Mouse (Mus musculus) erythroblast, embryonic 14.5 days (primary cell): Measurements from ENCODE around the gene Serinc4. TPM values are rescaled to one million over a fixed set of nuclear protein-coding genes. Genes with fewer than 3 reads are reported as not detected.
"Not testable (repeated sequence)": the region's sequence is repeated elsewhere in the genome, so short reads cannot be mapped to it uniquely, and the experiment has no call there.

ENCODE experiments used
- H3K27me3 ChIP-seq: 2 replicates; pipeline ENCODE4 v1.6.1; 2012; ENCODE audit warnings: inconsistent platforms; ENCODE audit not compliant: control insufficient read depth
- H3K36me3 ChIP-seq: 2 replicates; pipeline ENCODE4 v1.6.1; 2012; ENCODE audit warnings: mild to moderate bottlenecking, inconsistent platforms; ENCODE audit not compliant: control insufficient read depth
- H3K4me1 ChIP-seq: 2 replicates; pipeline ENCODE4 v1.6.1; 2012; ENCODE audit warnings: inconsistent platforms; ENCODE audit not compliant: control insufficient read depth
- H3K4me3 ChIP-seq: replicated peaks from 2 replicates; pipeline ENCODE3; 2012; ENCODE audit warnings: moderate library complexity, mild to moderate bottlenecking, inconsistent platforms
- H3K9me3 ChIP-seq: 2 replicates; pipeline ENCODE4 v1.6.1; 2012; ENCODE audit warnings: low read length, inconsistent platforms, mixed read lengths; ENCODE audit not compliant: control insufficient read depth
- GATA1 ChIP-seq: IDR thresholded peaks from 2 replicates; pipeline ENCODE4 v1.6.1; 2012; ENCODE audit warnings: low read length, inconsistent platforms, mixed read lengths
- TAL1 ChIP-seq: IDR thresholded peaks from 3 replicates; pipeline ENCODE4 v1.6.1; 2012; ENCODE audit warnings: low read length, inconsistent platforms, mixed read lengths
- polyA plus RNA-seq: library from polyadenylated mRNA; stranded (reverse); fragments of >175 nt; gene quantifications from 2 replicates; pipeline ENCODE4 v1.2.3, GENCODE M21; 2012

The Serinc4 gene
- 0.04 TPM in 1 of 2 replicates, not detected in the other for polyA plus RNA-seq

- TF ChIP-seq TAL1 (no peak), GATA1 (peak; percentile 55; the same call in 1 of the 2 replicates)
- Histone ChIP-seq H3K27me3 (no peaks in the 10 kb centered on the region), H3K36me3 (peaks cover 55% of the 10 kb centered on the region), H3K9me3 (no peaks in the 10 kb centered on the region), H3K4me3 (peak within 1 kb of the TSS; percentile 79), H3K4me1 (peaks cover 37% of the 10 kb centered on the region)
Measured at GRCm38 (mm10) chr2:121456692-121457642, at the start of gene Serinc4. Serinc4 (minus strand) TSS chr2:121456781.

- peaks cover 14% of the 10 kb centered on the region for H3K36me3 ChIP-seq
- H3K4me3 ChIP-seq, H3K9me3 ChIP-seq, H3K27me3 ChIP-seq, H3K4me1 ChIP-seq: not testable (repeated sequence)
Measured at GRCm38 (mm10) chr2:121501550-121501949, 45.0 kb upstream of the Serinc4 start.

DNA sequence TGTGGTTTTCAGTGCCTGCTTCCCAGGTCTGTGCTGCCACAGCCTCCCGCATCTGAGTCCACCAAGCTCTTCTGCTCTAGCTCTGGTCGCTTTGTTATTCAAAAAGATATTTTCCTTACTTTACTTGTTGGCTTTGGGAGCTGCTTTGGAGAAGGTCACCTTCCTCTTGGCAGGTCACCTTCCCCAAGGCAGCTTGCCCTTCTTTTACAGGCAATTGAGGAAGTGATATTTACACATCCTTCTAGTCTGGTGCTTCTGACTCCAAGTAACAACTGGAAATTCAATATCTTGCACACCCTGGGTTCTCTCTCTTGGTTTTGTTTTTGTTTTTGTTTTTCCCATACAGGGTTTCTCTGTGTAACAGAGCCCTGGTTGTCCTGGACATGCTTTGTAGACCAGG is 27.8 kb upstream of the Serinc4 start:
- not testable (repeated sequence) for H3K4me3 ChIP-seq, H3K9me3 ChIP-seq, H3K4me1 ChIP-seq, H3K27me3 ChIP-seq, H3K36me3 ChIP-seq

GRCm38 (mm10) chr2:121483576-121483975 is 27.0 kb upstream of the Serinc4 start:
- H3K27me3 ChIP-seq: no peaks in the 10 kb centered on the region
- no peak for TF ChIP-seq TAL1
- TF ChIP-seq GATA1: no peak
- H3K9me3 ChIP-seq: no peaks in the 10 kb centered on the region
- no peak overlapping the region for H3K4me3 ChIP-seq
- H3K36me3 ChIP-seq: peaks cover 2% of the 10 kb centered on the region; the same call in 1 of the 2 replicates
- H3K4me1 ChIP-seq: no peaks in the 10 kb centered on the region

DNA sequence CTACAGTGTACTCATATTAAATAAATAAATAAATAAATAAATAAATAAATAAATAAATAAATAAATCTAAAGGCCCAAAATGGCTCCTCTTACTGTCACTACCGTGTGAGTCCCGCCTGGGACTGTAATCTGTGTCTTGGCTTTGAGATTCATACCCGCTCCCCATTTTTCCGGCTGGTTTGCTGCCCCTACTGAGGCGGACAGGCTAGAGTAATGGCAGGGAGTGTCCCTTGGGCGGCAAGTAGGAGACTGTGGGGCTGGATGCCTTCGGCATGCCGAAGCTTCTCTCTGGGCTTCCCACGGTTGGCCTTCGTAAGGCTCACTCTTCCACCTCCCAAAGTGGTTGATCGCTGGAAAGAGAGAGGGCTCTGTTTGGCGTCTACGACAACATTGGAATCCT is 24.3 kb upstream of the Serinc4 start:
- H3K9me3 ChIP-seq, H3K36me3 ChIP-seq: not testable (repeated sequence)

DNA sequence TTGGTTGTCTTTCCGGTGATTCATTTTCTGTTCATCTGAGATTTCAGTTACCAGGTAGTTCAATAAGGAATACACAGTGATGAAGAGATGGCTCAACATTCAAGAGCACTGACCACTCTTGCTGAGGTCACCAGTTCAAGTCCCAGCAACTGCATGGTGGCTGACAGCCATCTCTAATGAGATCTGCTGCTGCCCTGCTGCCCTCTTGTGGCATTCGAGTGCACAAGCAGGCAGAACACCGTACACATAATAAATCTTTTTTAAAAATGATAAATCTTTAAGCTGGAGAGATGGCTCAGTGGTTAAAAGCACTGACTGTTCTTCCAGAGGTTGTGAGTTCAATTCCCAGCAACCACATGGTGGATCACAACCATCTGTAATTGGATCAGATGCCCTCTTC is 23.9 kb upstream of the Serinc4 start:
- peaks cover 5% of the 10 kb centered on the region for H3K36me3 ChIP-seq
- no peaks in the 10 kb centered on the region for H3K27me3 ChIP-seq
- TF ChIP-seq GATA1 (no peak), TAL1 (no peak)
- no peaks in the 10 kb centered on the region for H3K4me1 ChIP-seq
- no peak overlapping the region for H3K4me3 ChIP-seq
- H3K9me3 ChIP-seq: no peaks in the 10 kb centered on the region

More for the DNA sequence above, 24.3 kb upstream of the Serinc4 start:
- H3K4me3 ChIP-seq, H3K27me3 ChIP-seq, H3K4me1 ChIP-seq: not testable (repeated sequence)

GRCm38 (mm10) chr2:121477491-121478266 is 21.1 kb upstream of the Serinc4 start:
- Histone ChIP-seq H3K27me3 (no peaks in the 10 kb centered on the region), H3K4me3 (no peak overlapping the region), H3K4me1 (peaks cover 6% of the 10 kb centered on the region), H3K36me3 (peaks cover 5% of the 10 kb centered on the region), H3K9me3 (no peaks in the 10 kb centered on the region)
- no peak for TF ChIP-seq TAL1
- TF ChIP-seq GATA1: no peak

GRCm38 (mm10) chr2:121475306-121475705 is 18.7 kb upstream of the Serinc4 start:
- peaks cover 14% of the 10 kb centered on the region for H3K36me3 ChIP-seq
- H3K4me1 ChIP-seq, H3K27me3 ChIP-seq, H3K9me3 ChIP-seq, H3K4me3 ChIP-seq: not testable (repeated sequence)

GRCm38 (mm10) chr2:121474180-121474535 is 17.6 kb upstream of the Serinc4 start:
- peak overlapping the region; percentile 71 for H3K4me3 ChIP-seq
- no peaks in the 10 kb centered on the region for H3K27me3 ChIP-seq
- TF ChIP-seq GATA1 (no peak), TAL1 (no peak)
- H3K36me3 ChIP-seq: peaks cover 14% of the 10 kb centered on the region
- H3K9me3 ChIP-seq: no peaks in the 10 kb centered on the region
- peaks cover 10% of the 10 kb centered on the region for H3K4me1 ChIP-seq

- Histone ChIP-seq H3K4me3 (peak within 1 kb of the TSS; percentile 71), H3K36me3 (peaks cover 14% of the 10 kb centered on the region)
- H3K4me1 ChIP-seq, H3K9me3 ChIP-seq, H3K27me3 ChIP-seq: not testable (repeated sequence)
Measured at GRCm38 (mm10) chr2:121473301-121474179, 17.0 kb upstream of the Serinc4 start, which contains the start of gene Mfap1b. Mfap1b (minus strand) TSS chr2:121474067.

DNA sequence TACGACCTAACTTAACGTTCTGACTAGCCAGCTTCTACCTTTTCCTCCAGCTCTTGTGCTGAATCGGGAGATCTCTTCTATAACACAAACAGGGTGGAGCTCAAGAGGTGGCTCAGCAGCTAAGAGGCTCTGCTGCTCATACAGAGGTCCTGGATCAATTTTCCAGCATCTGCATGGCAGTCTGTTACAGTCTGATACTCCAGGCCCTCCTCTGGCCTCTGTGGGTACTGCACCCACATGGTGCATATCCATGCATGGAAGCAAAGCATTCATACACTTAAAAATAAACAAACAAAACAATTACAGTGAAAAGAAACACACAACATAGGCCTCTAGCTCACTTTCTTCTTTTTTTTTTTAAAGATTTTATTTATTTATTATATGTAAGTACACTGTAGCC is 16.2 kb upstream of the Serinc4 start:
- peaks cover 16% of the 10 kb centered on the region for H3K36me3 ChIP-seq
- not testable (repeated sequence) for H3K27me3 ChIP-seq, H3K4me1 ChIP-seq, H3K4me3 ChIP-seq, H3K9me3 ChIP-seq

DNA sequence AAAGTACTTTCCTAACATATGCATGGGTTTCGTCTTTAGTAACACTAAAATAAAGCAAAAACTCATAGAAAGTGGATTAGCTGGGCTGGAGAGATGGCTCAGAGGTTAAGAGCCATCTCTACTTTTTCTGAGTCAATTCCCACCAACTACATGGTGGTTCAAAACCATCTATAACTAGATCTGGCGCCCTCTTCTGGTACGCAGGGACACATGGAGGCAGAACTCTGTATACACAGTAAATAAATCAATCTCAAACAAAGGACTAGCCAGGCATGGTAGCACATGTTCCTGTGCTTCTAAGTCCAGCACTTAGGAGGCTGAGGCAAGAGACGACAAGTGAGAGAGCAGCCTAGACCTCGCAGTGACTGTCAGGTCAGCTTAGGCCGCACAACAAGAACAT is 12.4 kb upstream of the Serinc4 start:
- not testable (repeated sequence) for H3K27me3 ChIP-seq, H3K4me3 ChIP-seq, H3K4me1 ChIP-seq, H3K9me3 ChIP-seq
- H3K36me3 ChIP-seq: peaks cover 11% of the 10 kb centered on the region
